Mouse (Mus musculus) limb, embryonic 15.5 days (tissue): ENCODE results near the gene Hvcn1. TPM values are rescaled to one million over a fixed set of nuclear protein-coding genes. Genes with fewer than 3 reads are reported as not detected.

Experiments used
- ATAC-seq: fragments of 200-750 bp; cut with Nextera tagmentation; 2 replicates; pipeline ENCODE4 v1.8.0; 2017; ENCODE audit warnings: low read depth, moderate TSS enrichment; ENCODE audit not compliant: insufficient number of reproducible peaks, low FRiP score, low TSS enrichment
- H3K27ac ChIP-seq: fragments of 300-500 bp; sonication (generic); 2 replicates; pipeline ENCODE4 v1.5.1; 2015; ENCODE audit warnings: moderate library complexity, mild to moderate bottlenecking, inconsistent platforms
- H3K27me3 ChIP-seq: fragments of 300-500 bp; sonication (generic); 2 replicates; pipeline ENCODE4 v1.6.1; 2015; ENCODE audit warnings: inconsistent platforms
- H3K36me3 ChIP-seq: fragments of 300-500 bp; sonication (generic); 2 replicates; pipeline ENCODE4 v1.6.1; 2015; ENCODE audit warnings: inconsistent platforms
- H3K4me1 ChIP-seq: fragments of 300-500 bp; sonication (generic); 2 replicates; pipeline ENCODE4 v1.6.1; 2015; ENCODE audit warnings: inconsistent platforms
- H3K4me2 ChIP-seq: fragments of 300-500 bp; sonication (generic); 2 replicates; pipeline ENCODE4 v1.6.1; 2015; ENCODE audit warnings: mild to moderate bottlenecking, inconsistent platforms
- H3K4me3 ChIP-seq: fragments of 300-500 bp; sonication (generic); 2 replicates; pipeline ENCODE4 v1.5.1; 2015; ENCODE audit warnings: mild to moderate bottlenecking, inconsistent platforms
- H3K9ac ChIP-seq: fragments of 300-500 bp; sonication (generic); 2 replicates; pipeline ENCODE4 v1.6.1; 2015; ENCODE audit warnings: inconsistent platforms
- H3K9me3 ChIP-seq: fragments of 300-500 bp; sonication (generic); 2 replicates; pipeline ENCODE4 v1.6.1; 2016; ENCODE audit warnings: inconsistent platforms
- WGBS: fragments of 180-500 bp; shearing (Covaris S2); methylation state at CpG from one replicate; pipeline ENCODE4 v1.1.7; 2015; 5-methylcytosine and 5-hydroxymethylcytosine counted together
- polyA plus RNA-seq: library from polyadenylated mRNA; unstranded; fragments of >200 nt; fragmentation: Nextera tagmentation; extraction: Ambion mirVana; gene quantifications from 2 replicates; pipeline ENCODE4 v1.2.1, GENCODE M21; 2015

Gene Hvcn1
- polyA plus RNA-seq: 8.8 and 11.5 TPM in 2 replicates

DNA sequence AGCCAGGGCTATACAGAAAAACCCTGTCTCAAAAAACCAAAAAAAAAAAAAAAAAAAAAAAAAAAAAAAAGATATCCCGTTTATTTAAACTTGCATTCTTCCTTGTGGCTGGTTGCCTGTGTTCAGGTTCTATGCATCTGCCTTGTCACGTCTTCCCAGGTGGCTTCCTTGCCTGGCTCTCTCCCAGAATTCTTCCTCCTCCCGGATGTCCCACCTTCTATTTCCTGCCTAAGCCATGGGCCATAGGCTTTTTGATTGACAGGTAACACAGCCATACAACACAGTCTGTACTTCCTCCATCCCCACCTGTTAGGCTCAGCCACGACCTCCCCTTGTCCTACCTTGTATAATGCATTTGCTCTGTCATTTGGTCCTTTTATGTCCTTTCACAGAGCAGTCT, at the start of gene Hvcn1:
TSS of gene Hvcn1 (plus strand) at position 330 of the 400 bp plus-strand sequence.
- Histone ChIP-seq H3K27ac (no peak within 1 kb of the TSS), H3K4me1 (peaks cover 12% of the 10 kb centered on the region), H3K4me3 (no peak within 1 kb of the TSS), H3K9ac (no peak within 1 kb of the TSS), H3K4me2 (no peak within 1 kb of the TSS), H3K36me3 (no peaks in the 10 kb centered on the region), H3K27me3 (no peaks in the 10 kb centered on the region), H3K9me3 (no peaks in the 10 kb centered on the region)
- ATAC-seq: no peak
- 74% methylated on average over 4 of the region's 4 CpGs for WGBS

DNA sequence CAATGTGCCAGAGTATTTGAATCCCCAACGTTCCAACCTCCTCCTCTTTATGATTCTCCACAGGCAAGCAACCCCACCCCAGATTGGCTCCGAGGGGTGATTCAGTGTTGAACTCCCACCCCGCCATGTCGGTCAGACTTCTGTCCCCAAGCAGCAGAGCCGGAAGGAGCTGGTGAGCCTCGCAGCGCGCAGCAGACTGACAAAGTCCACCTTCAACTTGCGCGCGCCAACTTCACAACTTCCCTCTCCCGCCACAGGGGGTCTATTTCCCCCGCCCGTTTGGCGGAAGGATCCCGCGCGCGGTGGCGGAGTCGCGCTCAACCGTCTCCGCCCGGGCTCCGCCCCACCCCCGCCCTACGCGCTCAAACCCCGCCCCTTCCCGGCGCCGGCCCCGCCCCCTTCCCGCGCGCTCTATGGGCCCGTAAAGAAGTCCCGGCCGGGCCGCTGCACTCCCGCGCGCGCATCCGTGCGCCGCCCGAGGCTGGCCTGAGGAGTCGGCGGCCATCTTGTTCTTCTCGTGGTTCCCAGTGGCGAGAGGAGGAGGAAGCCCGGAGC, 48.7 kb upstream of the Hvcn1 start, which contains the start of gene Ppp1cc:
TSS of gene Ppp1cc (plus strand) at position 452 of the 555 bp plus-strand sequence.
- Histone ChIP-seq H3K4me2 (peak within 1 kb of the TSS; percentile 63), H3K9ac (peak within 1 kb of the TSS; percentile 97), H3K4me1 (peaks cover 48% of the 10 kb centered on the region), H3K4me3 (peak within 1 kb of the TSS; percentile 78), H3K36me3 (peaks cover 10% of the 10 kb centered on the region), H3K27ac (peak within 1 kb of the TSS; percentile 92), H3K9me3 (no peaks in the 10 kb centered on the region), H3K27me3 (no peaks in the 10 kb centered on the region)
- peak; percentile 88 for ATAC-seq
- WGBS: under 1% methylated on average over 51 of the region's 54 CpGs

DNA sequence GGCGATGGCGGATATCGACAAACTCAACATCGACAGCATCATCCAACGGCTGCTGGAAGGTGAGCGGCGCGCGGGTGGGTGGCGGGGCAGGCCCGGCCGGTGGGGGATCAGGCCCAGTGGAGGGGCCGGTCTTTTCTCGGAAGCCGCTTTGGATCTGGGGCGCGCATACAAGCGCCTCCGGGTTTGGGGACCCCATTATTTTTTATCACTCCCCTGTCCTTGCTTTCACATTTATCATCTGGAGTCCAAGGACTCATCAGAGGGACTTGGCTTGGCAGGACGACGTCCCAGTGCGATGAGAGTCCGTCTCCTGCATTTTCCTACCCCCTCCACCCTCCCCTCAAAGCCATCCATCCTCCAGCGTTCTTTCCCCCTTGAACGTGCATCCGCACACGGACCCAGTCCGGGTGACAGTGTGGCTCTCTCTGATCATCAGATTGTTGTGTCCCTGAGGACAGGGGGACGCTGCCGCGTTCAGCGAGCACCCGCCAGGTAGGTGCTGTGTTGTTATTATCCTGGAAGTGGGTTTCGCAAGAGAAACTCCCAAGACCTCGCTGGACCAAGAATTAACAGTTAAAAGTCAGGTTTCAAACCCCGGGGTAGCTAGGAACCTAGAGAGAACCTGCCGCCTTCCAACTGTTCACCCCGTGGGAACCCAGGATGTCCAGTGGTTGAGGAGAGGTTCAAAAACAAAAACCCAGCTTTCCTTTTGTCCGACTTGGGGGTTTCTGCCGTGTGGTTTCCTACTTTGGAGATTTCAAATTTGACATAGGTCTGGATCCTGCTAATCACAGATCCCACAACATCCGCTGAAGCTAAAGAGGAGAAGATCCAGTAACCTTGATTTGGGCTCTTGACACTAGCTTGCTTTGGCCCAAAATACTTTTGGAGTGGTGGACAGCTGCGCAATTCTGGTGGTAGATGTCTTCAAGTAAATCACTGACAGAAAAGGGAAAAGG, 47.8 kb upstream of the Hvcn1 start:
- no peaks in the 10 kb centered on the region for H3K27me3 ChIP-seq
- H3K36me3 ChIP-seq: peaks cover 16% of the 10 kb centered on the region
- ATAC-seq: 0 out of 2 replicates have a peak, but pooled peaks have one; percentile 3
- H3K4me1 ChIP-seq: peaks cover 56% of the 10 kb centered on the region
- no peaks in the 10 kb centered on the region for H3K9me3 ChIP-seq
- H3K4me2 ChIP-seq: peak overlapping the region; percentile 59
- H3K4me3 ChIP-seq: peak overlapping the region; percentile 78
- peak overlapping the region; percentile 97 for H3K9ac ChIP-seq
- 1% methylated on average over 42 of the region's 42 CpGs for WGBS
- peak overlapping the region; percentile 92 for H3K27ac ChIP-seq

DNA sequence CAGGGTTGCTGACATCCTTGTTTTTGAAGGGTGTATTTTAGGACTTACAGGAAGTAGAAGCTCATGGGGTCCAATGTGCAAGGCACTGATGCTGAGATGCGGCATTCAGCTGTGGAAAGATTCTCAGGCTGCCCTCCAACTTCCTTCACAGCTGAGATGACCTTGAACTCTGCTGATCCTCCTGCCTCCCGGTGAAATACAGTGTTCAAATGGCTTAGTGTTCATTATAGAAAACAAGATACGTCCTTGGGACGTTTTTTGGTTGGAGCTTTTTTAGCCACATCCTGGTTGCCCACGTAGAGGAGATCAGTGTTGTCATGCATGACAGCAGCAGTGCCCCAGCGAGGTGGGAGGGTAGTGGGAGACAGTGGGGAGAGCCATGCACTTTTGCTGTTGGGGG, 43.4 kb upstream of the Hvcn1 start:
- H3K4me1 ChIP-seq: peaks cover 79% of the 10 kb centered on the region

DNA sequence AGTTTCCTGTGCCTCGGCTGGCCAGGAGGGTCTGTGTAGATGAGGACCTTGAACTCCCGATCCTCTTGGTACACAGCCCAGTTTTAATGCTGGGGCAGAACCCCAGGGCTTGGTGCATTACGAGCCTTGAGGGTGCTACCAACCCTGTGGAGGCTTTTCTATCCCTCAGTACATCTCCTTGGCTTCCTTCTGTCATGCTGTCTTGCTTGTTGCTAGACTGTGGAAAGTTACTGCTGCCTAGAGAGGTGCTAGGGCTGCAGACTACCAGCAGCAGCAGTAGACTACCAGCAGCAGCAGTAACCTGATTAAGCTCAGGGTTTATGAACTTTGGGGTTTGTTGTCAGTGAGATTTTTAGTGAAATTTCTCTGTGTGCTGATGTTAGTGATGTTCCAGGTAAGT, 42.6 kb upstream of the Hvcn1 start:
- ATAC-seq: no peak
- Histone ChIP-seq H3K4me2 (no peak overlapping the region), H3K4me3 (no peak overlapping the region), H3K9ac (no peak overlapping the region), H3K4me1 (peaks cover 79% of the 10 kb centered on the region), H3K9me3 (no peaks in the 10 kb centered on the region), H3K36me3 (peaks cover 54% of the 10 kb centered on the region), H3K27ac (no peak overlapping the region), H3K27me3 (no peaks in the 10 kb centered on the region)
- 58% methylated on average over 3 of the region's 3 CpGs for WGBS

More for the DNA sequence above, 43.4 kb upstream of the Hvcn1 start:
- Histone ChIP-seq H3K9ac (no peak overlapping the region; the same call in 1 of the 2 replicates), H3K36me3 (peaks cover 47% of the 10 kb centered on the region), H3K4me2 (no peak overlapping the region), H3K27ac (no peak overlapping the region), H3K27me3 (no peaks in the 10 kb centered on the region), H3K9me3 (no peaks in the 10 kb centered on the region), H3K4me3 (no peak overlapping the region)
- 61% methylated on average over 6 of the region's 6 CpGs for WGBS
- ATAC-seq: no peak

DNA sequence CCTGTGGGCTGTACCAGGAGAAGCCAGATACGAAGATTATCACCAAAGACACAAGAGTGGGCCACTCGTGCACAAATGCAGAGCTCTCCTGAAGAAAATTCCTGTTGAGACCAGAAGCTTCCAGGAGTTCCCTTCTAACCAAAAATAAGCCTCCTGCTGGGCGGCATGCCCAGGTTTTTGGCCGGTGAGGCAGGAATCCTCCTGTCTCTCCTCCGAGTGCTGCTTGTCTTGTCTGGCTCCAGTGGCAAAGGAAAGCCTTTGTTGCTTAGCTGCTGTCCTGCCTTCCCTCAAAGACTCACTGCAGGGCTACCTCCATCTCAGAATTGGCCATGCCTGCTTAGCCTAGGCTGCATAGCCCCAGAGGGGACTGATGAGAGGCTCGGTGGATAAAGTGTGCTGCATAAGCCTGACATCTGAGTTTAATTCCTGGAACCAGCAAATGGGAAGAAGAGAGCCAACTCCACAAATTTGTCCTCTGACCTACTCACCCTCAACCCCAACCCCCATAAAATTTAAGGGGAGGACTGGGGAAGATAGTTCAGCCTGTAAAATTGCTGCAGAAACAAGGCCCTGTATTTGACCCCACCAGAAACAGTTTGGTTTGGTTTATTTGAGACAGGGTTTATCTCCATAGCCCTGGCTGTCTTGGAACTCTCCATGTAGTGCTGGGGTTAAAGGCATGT, 41.2 kb upstream of the Hvcn1 start:
- Histone ChIP-seq H3K4me3 (no peak overlapping the region), H3K27me3 (no peaks in the 10 kb centered on the region), H3K9ac (no peak overlapping the region), H3K27ac (0 out of 2 replicates have a peak overlapping the region, but pooled peaks have one; percentile 38), H3K4me2 (no peak overlapping the region), H3K36me3 (peaks cover 67% of the 10 kb centered on the region), H3K4me1 (peaks cover 66% of the 10 kb centered on the region), H3K9me3 (no peaks in the 10 kb centered on the region)
- WGBS: 38% methylated on average over 6 of the region's 6 CpGs
- no peak for ATAC-seq

DNA sequence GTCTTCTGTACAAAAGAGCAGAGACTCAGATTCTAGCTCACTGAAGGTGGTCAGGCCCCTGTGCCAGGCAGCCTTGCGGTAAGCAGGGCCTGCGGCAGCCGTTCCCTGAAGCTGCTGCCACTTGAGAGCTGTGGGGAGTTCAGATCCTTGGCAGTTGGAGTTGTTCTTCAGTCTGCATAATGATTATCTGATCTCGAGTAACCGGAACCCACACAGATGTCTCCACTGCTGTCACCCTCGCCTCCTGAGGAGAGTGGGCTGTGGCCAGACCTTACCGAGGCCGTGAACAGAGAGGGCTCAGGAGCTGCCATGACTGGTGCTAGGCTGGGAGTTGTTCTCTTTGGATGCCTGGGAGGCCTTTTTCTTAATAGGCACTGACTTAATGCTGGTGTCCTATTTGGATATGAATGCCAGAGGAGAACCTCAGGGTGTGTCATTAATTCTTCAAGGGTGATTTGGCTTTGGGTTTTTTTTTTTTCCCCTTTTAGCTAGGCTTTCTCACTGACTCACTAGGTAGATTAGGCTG, 39.9 kb upstream of the Hvcn1 start:
- Histone ChIP-seq H3K36me3 (peaks cover 76% of the 10 kb centered on the region), H3K4me1 (peaks cover 53% of the 10 kb centered on the region), H3K27ac (no peak overlapping the region), H3K4me2 (no peak overlapping the region), H3K27me3 (no peaks in the 10 kb centered on the region), H3K9ac (no peak overlapping the region), H3K4me3 (no peak overlapping the region), H3K9me3 (no peaks in the 10 kb centered on the region)
- 57% methylated on average over 8 of the region's 8 CpGs for WGBS
- ATAC-seq: no peak

DNA sequence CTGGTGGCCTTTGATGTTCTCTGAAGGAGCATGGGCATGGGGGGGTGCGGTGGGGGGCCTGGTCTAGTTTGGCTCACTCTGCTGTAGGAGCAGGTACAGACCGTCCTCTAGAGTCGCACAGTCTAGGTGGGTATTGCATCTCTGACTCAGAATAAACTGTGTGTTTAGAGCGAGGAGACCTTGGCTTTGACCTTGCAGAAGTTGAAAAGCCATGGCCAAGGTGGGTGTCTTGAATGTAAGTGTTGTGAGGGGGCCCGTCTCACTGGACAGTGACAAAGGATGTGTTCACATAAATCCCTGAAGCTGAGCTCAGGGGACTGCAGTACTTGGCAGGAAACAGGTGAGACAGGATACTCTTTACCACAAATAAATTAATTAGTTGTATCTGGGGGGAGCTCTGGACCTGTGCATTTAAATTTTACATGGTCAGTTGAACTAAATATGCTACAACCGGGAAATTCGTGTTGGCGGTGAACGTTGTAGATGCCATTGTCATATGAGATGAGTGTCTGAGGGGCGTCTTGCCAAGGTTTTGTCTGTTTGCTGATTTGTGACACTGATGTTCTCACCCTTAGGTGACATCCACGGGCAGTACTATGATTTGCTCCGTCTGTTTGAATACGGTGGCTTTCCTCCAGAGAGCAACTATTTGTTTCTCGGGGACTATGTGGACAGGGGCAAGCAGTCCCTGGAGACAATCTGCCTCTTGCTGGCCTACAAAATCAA, 38.1 kb upstream of the Hvcn1 start:
- Histone ChIP-seq H3K27me3 (no peaks in the 10 kb centered on the region), H3K27ac (no peak overlapping the region), H3K9me3 (no peaks in the 10 kb centered on the region), H3K4me1 (peaks cover 35% of the 10 kb centered on the region), H3K4me3 (no peak overlapping the region), H3K4me2 (no peak overlapping the region), H3K36me3 (peaks cover 84% of the 10 kb centered on the region), H3K9ac (no peak overlapping the region)
- 89% methylated on average over 14 of the region's 14 CpGs for WGBS
- ATAC-seq: no peak

DNA sequence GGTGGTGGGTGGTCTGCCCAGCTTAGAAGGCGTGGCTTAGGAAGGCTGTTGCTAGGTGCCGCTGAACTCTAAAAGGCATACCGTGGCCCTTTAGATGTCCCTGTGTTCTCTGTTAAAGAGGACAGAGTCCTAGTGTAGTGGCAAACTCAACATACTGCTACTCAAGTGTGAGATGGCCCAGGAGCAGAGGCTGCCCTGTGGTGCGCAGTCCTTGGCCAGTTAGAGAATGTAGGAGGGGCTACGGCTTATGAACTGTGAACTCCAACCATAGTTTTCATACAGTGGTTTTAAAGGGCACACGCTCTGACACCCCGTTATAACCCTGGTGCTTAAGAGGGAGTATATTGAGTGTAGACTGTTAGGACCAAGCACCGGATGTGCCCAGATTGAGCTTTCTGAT, 35.5 kb upstream of the Hvcn1 start:
- no peak for ATAC-seq
- no peak overlapping the region for H3K4me3 ChIP-seq
- 94% methylated on average over 8 of the region's 8 CpGs for whole genome bisulfite sequencing
- no peak overlapping the region for H3K27ac ChIP-seq
- no peaks in the 10 kb centered on the region for H3K27me3 ChIP-seq
- no peak overlapping the region for H3K9ac ChIP-seq
- H3K4me2 ChIP-seq: no peak overlapping the region
- H3K4me1 ChIP-seq: peaks cover 10% of the 10 kb centered on the region
- peaks cover 81% of the 10 kb centered on the region for H3K36me3 ChIP-seq
- H3K9me3 ChIP-seq: no peaks in the 10 kb centered on the region

DNA sequence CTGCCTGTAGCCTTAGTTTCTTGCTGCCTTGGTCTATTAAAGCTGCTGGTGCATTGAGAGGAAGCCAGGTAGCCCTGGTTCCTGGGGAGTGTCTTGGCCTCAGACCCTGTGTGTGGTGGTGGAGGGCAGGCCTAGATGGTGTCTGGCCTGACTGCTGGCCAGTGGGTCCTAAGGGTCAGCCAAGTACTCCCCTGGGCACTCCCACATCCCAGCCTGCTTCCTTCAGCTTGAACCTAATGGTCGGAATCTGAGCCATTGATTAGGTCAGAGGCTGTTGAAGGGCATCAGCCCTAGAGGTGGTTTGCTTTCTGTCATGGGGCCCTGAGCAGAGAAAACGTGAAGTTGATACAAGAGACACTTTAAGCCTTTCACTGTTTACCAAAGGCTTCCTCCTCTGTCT, 31.2 kb upstream of the Hvcn1 start:
- no peak overlapping the region for H3K4me3 ChIP-seq
- H3K27ac ChIP-seq: no peak overlapping the region; the same call in 1 of the 2 replicates
- H3K9me3 ChIP-seq: no peaks in the 10 kb centered on the region
- H3K9ac ChIP-seq: no peak overlapping the region
- H3K4me2 ChIP-seq: no peak overlapping the region
- peaks cover 52% of the 10 kb centered on the region for H3K36me3 ChIP-seq
- no peaks in the 10 kb centered on the region; the same call in 1 of the 2 replicates for H3K4me1 ChIP-seq
- no peak; the same call in 1 of the 2 replicates for ATAC-seq
- 61% methylated on average over 2 of the region's 2 CpGs for WGBS
- no peaks in the 10 kb centered on the region for H3K27me3 ChIP-seq

DNA sequence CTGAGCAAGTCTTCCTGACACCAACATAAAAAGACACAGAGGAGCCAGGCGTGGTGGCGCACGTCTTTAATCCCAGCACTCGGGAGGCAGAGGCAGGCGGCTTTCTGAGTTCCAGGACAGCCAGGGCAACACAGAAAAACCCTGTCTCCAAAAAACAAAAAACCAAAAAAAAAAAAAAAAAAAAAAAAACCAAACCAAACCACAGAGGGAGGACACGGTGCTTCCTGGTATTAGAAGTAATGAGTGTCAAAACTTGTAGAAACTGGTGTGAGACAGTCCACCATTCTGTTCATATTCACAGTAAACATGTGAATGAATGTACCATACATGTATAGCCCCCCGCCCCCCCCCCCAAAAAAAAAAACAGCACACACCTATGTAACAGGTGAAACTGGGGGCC, 30.6 kb upstream of the Hvcn1 start:
- no peaks in the 10 kb centered on the region for H3K9me3 ChIP-seq
- 88% methylated on average over 7 of the region's 7 CpGs for WGBS
- H3K27ac ChIP-seq: no peak overlapping the region
- no peak for ATAC-seq
- H3K4me3 ChIP-seq: no peak overlapping the region
- H3K4me2 ChIP-seq: no peak overlapping the region
- H3K9ac ChIP-seq: no peak overlapping the region
- no peaks in the 10 kb centered on the region for H3K27me3 ChIP-seq
- H3K4me1 ChIP-seq: no peaks in the 10 kb centered on the region; the same call in 1 of the 2 replicates
- peaks cover 46% of the 10 kb centered on the region for H3K36me3 ChIP-seq
